Mouse (Mus musculus) neural tube, embryonic 14.5 days (tissue): ENCODE data around the gene Ftl1-ps1. TPM values are rescaled to one million over a fixed set of nuclear protein-coding genes. Genes with fewer than 3 reads are reported as not detected.
A peak's percentile ranks its signal among the peaks of the same experiment; 100 is the strongest.

Source experiments
- ATAC-seq: fragments of 200-750 bp; cut with Nextera tagmentation; 2 replicates; pipeline ENCODE4 v1.8.0; 2017; ENCODE audit warnings: low read depth, mild to moderate bottlenecking, moderate TSS enrichment, moderate library complexity
- H3K27ac ChIP-seq: fragments of 300-500 bp; sonication (generic); 2 replicates; pipeline ENCODE4 v1.5.1; 2014; ENCODE audit warnings: low read depth, mild to moderate bottlenecking, control low read depth, low read length, moderate library complexity, mixed read lengths
- H3K27me3 ChIP-seq: fragments of 300-500 bp; sonication (generic); 2 replicates; pipeline ENCODE4 v1.6.1; 2014; ENCODE audit warnings: low read length; ENCODE audit not compliant: control insufficient read depth, insufficient read depth
- H3K36me3 ChIP-seq: fragments of 300-500 bp; sonication (generic); 2 replicates; pipeline ENCODE4 v1.6.1; 2014; ENCODE audit warnings: low read length, mixed read lengths; ENCODE audit not compliant: control insufficient read depth, insufficient read depth
- H3K4me1 ChIP-seq: fragments of 300-500 bp; sonication (generic); 2 replicates; pipeline ENCODE4 v1.6.1; 2014; ENCODE audit warnings: low read length; ENCODE audit not compliant: control insufficient read depth, insufficient read depth
- H3K4me2 ChIP-seq: fragments of 300-500 bp; sonication (generic); 2 replicates; pipeline ENCODE4 v1.6.1; 2014; ENCODE audit warnings: mild to moderate bottlenecking, low read depth, low read length, control low read depth
- H3K4me3 ChIP-seq: fragments of 300-500 bp; sonication (generic); 2 replicates; pipeline ENCODE4 v1.5.1; 2014; ENCODE audit warnings: low read depth, low read length, control low read depth, mixed read lengths
- H3K9ac ChIP-seq: fragments of 300-500 bp; sonication (generic); replicated peaks from 2 replicates; pipeline ENCODE4 v1.6.1; 2014; ENCODE audit warnings: low read depth, mild to moderate bottlenecking, control low read depth, low read length, mixed read lengths
- H3K9me3 ChIP-seq: fragments of 300-500 bp; sonication (generic); 2 replicates; pipeline ENCODE4 v1.6.1; 2016; ENCODE audit warnings: low read length; ENCODE audit not compliant: control insufficient read depth
- WGBS: fragments of 180-500 bp; shearing (Covaris S2); extraction: QIAGEN DNeasy Blood & Tissue Kit; methylation state at CpG from one replicate; pipeline ENCODE4 v1.1.7; 2014; 5-methylcytosine and 5-hydroxymethylcytosine counted together
- microRNA counts: library from miRNA; unstranded; fragments of <30 nt; microRNA quantifications from one replicate; lab custom pipeline; 2016
- microRNA-seq: library from miRNA; unstranded; fragments of <30 nt; microRNA quantifications from one replicate; pipeline ENCODE4, GENCODE M21; 2016
- polyA plus RNA-seq: library from polyadenylated mRNA; unstranded; fragments of >200 nt; fragmentation: Nextera tagmentation; extraction: Ambion mirVana; gene quantifications from 2 replicates; pipeline ENCODE4 v1.2.1, GENCODE M21; 2014

Ftl1-ps1 gene
- polyA plus RNA-seq, 1 experiment from 2014 or later = 81.0 TPM

GRCm38 (mm10) chr13:74389730-74390129 is 9.8 kb upstream of the Ftl1-ps1 start:
- 73% methylated on average over 6 of the region's 6 CpGs for WGBS
- Histone ChIP-seq H3K4me3 (peak overlapping the region; percentile 57), H3K4me2 (peak overlapping the region; percentile 42), H3K9me3 (no peaks in the 10 kb centered on the region), H3K9ac (no peak overlapping the region), H3K27ac (no peak overlapping the region), H3K27me3 (no peaks in the 10 kb centered on the region), H3K4me1 (no peaks in the 10 kb centered on the region; the same call in 1 of the 2 replicates), H3K36me3 (no peaks in the 10 kb centered on the region)
- ATAC-seq = peak; percentile 3; the same call in 1 of the 2 replicates

- H3K4me1 ChIP-seq = no peaks in the 10 kb centered on the region; the same call in 1 of the 2 replicates
- no peak within 1 kb of the TSS for H3K27ac ChIP-seq
- no peaks in the 10 kb centered on the region for H3K36me3 ChIP-seq
- peak within 1 kb of the TSS; percentile 42 for H3K4me2 ChIP-seq
- no peaks in the 10 kb centered on the region for H3K27me3 ChIP-seq
- no peaks in the 10 kb centered on the region for H3K9me3 ChIP-seq
- H3K4me3 ChIP-seq = peak within 1 kb of the TSS; percentile 57
- WGBS = 3% methylated on average over 14 of the region's 14 CpGs
- H3K9ac ChIP-seq = peak within 1 kb of the TSS; percentile 63
- peak; percentile 94 for ATAC-seq
Measured at GRCm38 (mm10) chr13:74390371-74390990, 9.0 kb upstream of the Ftl1-ps1 start, which contains the start of gene Zfp72. Zfp72 (minus strand) TSS chr13:74390836.

DNA sequence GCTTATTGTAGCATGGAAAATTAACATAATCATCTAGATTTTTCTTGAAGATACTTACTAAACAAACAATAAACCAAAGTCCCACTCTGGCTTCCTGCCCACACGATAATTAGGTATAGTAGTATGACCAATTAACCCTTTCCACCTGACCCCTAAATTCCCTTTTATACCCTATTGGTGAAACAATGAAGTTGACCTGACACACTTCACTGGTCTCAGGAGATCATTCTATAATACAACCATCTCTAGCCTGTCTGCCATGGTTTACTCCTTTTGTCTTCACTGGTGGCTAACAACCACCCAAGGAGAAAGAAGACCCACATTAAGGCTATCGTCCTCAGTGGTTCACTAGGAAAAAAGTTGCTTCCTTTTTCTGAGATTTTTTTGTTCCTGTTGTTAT is 8.3 kb upstream of the Ftl1-ps1 start:
- H3K4me1 ChIP-seq = no peaks in the 10 kb centered on the region; the same call in 1 of the 2 replicates
- H3K27me3 ChIP-seq = no peaks in the 10 kb centered on the region
- no peak overlapping the region for H3K4me3 ChIP-seq
- no peak overlapping the region for H3K4me2 ChIP-seq
- H3K9ac ChIP-seq = no peak overlapping the region
- H3K27ac ChIP-seq = no peak overlapping the region
- WGBS = 85% methylated on average over 2 of the region's 2 CpGs
- ATAC-seq = 0 out of 2 replicates have a peak, but pooled peaks have one; percentile 45
- no peaks in the 10 kb centered on the region for H3K36me3 ChIP-seq
- no peaks in the 10 kb centered on the region for H3K9me3 ChIP-seq

- H3K36me3 ChIP-seq = no peaks in the 10 kb centered on the region
Measured at GRCm38 (mm10) chr13:74439895-74440294, 40.4 kb downstream of the Ftl1-ps1 start.

More at GRCm38 (mm10) chr13:74439895-74440294, 40.4 kb downstream of the Ftl1-ps1 start:
- H3K9ac ChIP-seq = no peak overlapping the region
- WGBS = 32% methylated on average over 19 of the region's 19 CpGs
- no peaks in the 10 kb centered on the region for H3K27me3 ChIP-seq
- no peak overlapping the region for H3K27ac ChIP-seq
- H3K4me1 ChIP-seq = no peaks in the 10 kb centered on the region
- no peak overlapping the region for H3K4me3 ChIP-seq
- no peak for ATAC-seq
- peaks cover 16% of the 10 kb centered on the region for H3K9me3 ChIP-seq
- H3K4me2 ChIP-seq = no peak overlapping the region

MicroRNA genes within 50 kb of the gene (microRNA counts, 519-probe panel; counts per million panel counts)
- microRNA mmu-miR-692 (lab: Ali Mortazavi, UCI) = not detected

Small RNAs within 50 kb of the gene (microRNA-seq; reads per million reads assigned to microRNA genes)
- gene Mir692-3 = not detected

Other genes starting within 250 kb of the Ftl1-ps1 start
- gene Exoc3, start 191.0 kb upstream of the Ftl1-ps1 start, polyA plus RNA-seq = 113 and 121 TPM in 2 replicates
- 0.20 and 0.48 TPM in 2 replicates for gene Ahrr, start 107.4 kb upstream of the Ftl1-ps1 start, polyA plus RNA-seq
- gene Pdcd6, start 82.1 kb upstream of the Ftl1-ps1 start, polyA plus RNA-seq = 116 and 122 TPM in 2 replicates
- 199 and 210 TPM in 2 replicates for gene Sdha, start 49.4 kb upstream of the Ftl1-ps1 start, polyA plus RNA-seq
- gene Ccdc127, start 49.4 kb upstream of the Ftl1-ps1 start, polyA plus RNA-seq = 47.4 and 52.5 TPM in 2 replicates
- not detected in 2 replicates for gene Lrrc14b, start 35.7 kb upstream of the Ftl1-ps1 start, polyA plus RNA-seq
- 7.0 and 9.4 TPM in 2 replicates for gene Zfp72, start 8.9 kb upstream of the Ftl1-ps1 start, polyA plus RNA-seq
- 14.8 and 16.8 TPM in 2 replicates for gene Zfp825, start 94.3 kb downstream of the Ftl1-ps1 start, polyA plus RNA-seq
- gene Erap1, start 239.9 kb downstream of the Ftl1-ps1 start, polyA plus RNA-seq = 4.7 and 4.8 TPM in 2 replicates